Mouse (Mus musculus) embryo, embryonic 10.5 days (tissue): ENCODE results near the gene Gm21854.
"Not testable (repeated sequence)": the region's sequence is repeated elsewhere in the genome, so short reads cannot be mapped to it uniquely, and the experiment has no call there.

Experiments
- DNase-seq: peaks from one replicate; pipeline ENCODE4 v3.0.0-alpha.2; 2015; ENCODE audit warnings: low spot score

The Gm21854 gene

GRCm38 (mm10) chrY:5656686-5657085 lies at the start of gene Gm21854:
TSS of gene Gm21854 (plus strand) at chrY:5656986.
- not testable (repeated sequence) for DNase-seq
